Mouse (Mus musculus) forebrain, postnatal 0 days (tissue): ENCODE measurements around the gene Itih5. TPM values are rescaled to one million over a fixed set of nuclear protein-coding genes. Genes with fewer than 3 reads are reported as not detected.
A peak's percentile ranks its signal among the peaks of the same experiment; 100 is the strongest.

Experiments
- ATAC-seq: fragments of 200-750 bp; cut with Nextera tagmentation; 2 replicates; pipeline ENCODE4 v1.8.0; 2017; ENCODE audit warnings: mild to moderate bottlenecking, moderate library complexity
- DNase-seq: peaks from one replicate; pipeline ENCODE4 v3.0.0-alpha.2; 2015
- H3K27ac ChIP-seq: fragments of 300-500 bp; sonication (generic); 2 replicates; pipeline ENCODE4 v1.5.1; 2014; ENCODE audit warnings: low read depth, mild to moderate bottlenecking, antibody characterized with exemption, low read length, moderate library complexity, mixed read lengths
- H3K27me3 ChIP-seq: fragments of 300-500 bp; sonication (generic); 2 replicates; pipeline ENCODE4 v1.6.1; 2014; ENCODE audit warnings: mild to moderate bottlenecking, low read length, mixed read lengths; ENCODE audit not compliant: insufficient read depth
- H3K36me3 ChIP-seq: fragments of 300-500 bp; sonication (generic); 2 replicates; pipeline ENCODE4 v1.6.1; 2014; ENCODE audit warnings: mild to moderate bottlenecking, moderate library complexity; ENCODE audit not compliant: insufficient read depth
- H3K4me1 ChIP-seq: fragments of 300-500 bp; sonication (generic); 2 replicates; pipeline ENCODE4 v1.6.1; 2014; ENCODE audit warnings: antibody characterized with exemption; ENCODE audit not compliant: insufficient read depth
- H3K4me2 ChIP-seq: fragments of 300-500 bp; sonication (generic); 2 replicates; pipeline ENCODE4 v1.6.1; 2014; ENCODE audit warnings: low read depth, mild to moderate bottlenecking, moderate library complexity
- H3K4me3 ChIP-seq: fragments of 300-500 bp; sonication (generic); 2 replicates; pipeline ENCODE4 v1.5.1; 2014; ENCODE audit warnings: low read depth, low read length, mixed read lengths
- H3K9ac ChIP-seq: fragments of 300-500 bp; sonication (generic); 2 replicates; pipeline ENCODE4 v1.6.1; 2014; ENCODE audit warnings: mild to moderate bottlenecking
- H3K9me3 ChIP-seq: fragments of 300-500 bp; sonication (generic); 2 replicates; pipeline ENCODE4 v1.6.1; 2016; ENCODE audit warnings: low read length
- CTCF ChIP-seq: sonication (generic); IDR thresholded peaks from 2 replicates; pipeline ENCODE4 v1.5.1; 2016; ENCODE audit warnings: antibody characterized with exemption, control low read depth, low read depth
- WGBS: fragments of 180-500 bp; shearing (Covaris S2); extraction: QIAGEN DNeasy Blood & Tissue Kit; methylation state at CpG from one replicate; pipeline ENCODE4 v1.1.7; 2014; 5-methylcytosine and 5-hydroxymethylcytosine counted together
- polyA plus RNA-seq: library from polyadenylated mRNA; unstranded; fragments of >200 nt; fragmentation: Nextera tagmentation; extraction: Ambion mirVana; gene quantifications from 2 replicates; pipeline ENCODE4 v1.2.1, GENCODE M21; 2015
- total RNA-seq: library from RNA; depleted of rRNA; stranded (reverse); fragments of >200 nt; gene quantifications from 2 replicates; pipeline ENCODE4 v1.2.3, GENCODE M21; 2014; rRNA removed

Itih5 gene
- total RNA-seq, result 10.6 and 15.7 TPM in 2 replicates
- 4.9 and 7.3 TPM in 2 replicates for polyA plus RNA-seq

GRCm38 (mm10) chr2:10153201-10154075 is at the start of gene Itih5:
TSS of gene Itih5 (plus strand) at chr2:10153571.
- H3K9ac ChIP-seq, result 0 out of 2 replicates have a peak within 1 kb of the TSS, but pooled peaks have one; percentile 14

GRCm38 (mm10) chr2:10108535-10109189 is 44.7 kb upstream of the Itih5 start:
- Histone ChIP-seq H3K36me3 (no peaks in the 10 kb centered on the region), H3K9ac (no peak overlapping the region), H3K9me3 (no peaks in the 10 kb centered on the region), H3K27me3 (no peaks in the 10 kb centered on the region), H3K4me3 (no peak overlapping the region), H3K4me2 (no peak overlapping the region), H3K4me1 (no peaks in the 10 kb centered on the region), H3K27ac (no peak overlapping the region)
- WGBS, result 76% methylated on average over 6 of the region's 6 CpGs
- no peak for DNase-seq
- TF ChIP-seq CTCF, result no peak
- ATAC-seq, result no peak

More at GRCm38 (mm10) chr2:10153201-10154075, at the start of gene Itih5:
- H3K4me2 ChIP-seq, result peak within 1 kb of the TSS; percentile 72
- peaks cover 3% of the 10 kb centered on the region for H3K27me3 ChIP-seq
- H3K4me3 ChIP-seq, result peak within 1 kb of the TSS; percentile 32
- H3K27ac ChIP-seq, result no peak within 1 kb of the TSS
- no peak for TF ChIP-seq CTCF
- ATAC-seq, result peak; percentile 56; the same call in 1 of the 2 replicates
- H3K36me3 ChIP-seq, result no peaks in the 10 kb centered on the region
- 7% methylated on average over 27 of the region's 27 CpGs for WGBS
- peak; percentile 16 for DNase-seq
- no peaks in the 10 kb centered on the region for H3K9me3 ChIP-seq
- H3K4me1 ChIP-seq, result no peaks in the 10 kb centered on the region

GRCm38 (mm10) chr2:10118751-10119150 is 34.6 kb upstream of the Itih5 start:
- DNase-seq (no peak), ATAC-seq (no peak)
- H3K4me3 ChIP-seq, result no peak overlapping the region
- no peak overlapping the region for H3K9ac ChIP-seq
- no peak for TF ChIP-seq CTCF
- H3K36me3 ChIP-seq, result no peaks in the 10 kb centered on the region
- 77% methylated on average over 1 of the region's 1 CpGs for WGBS
- H3K4me2 ChIP-seq, result no peak overlapping the region
- no peaks in the 10 kb centered on the region for H3K4me1 ChIP-seq
- no peaks in the 10 kb centered on the region for H3K27me3 ChIP-seq
- no peak overlapping the region for H3K27ac ChIP-seq
- H3K9me3 ChIP-seq, result no peaks in the 10 kb centered on the region

GRCm38 (mm10) chr2:10119276-10119675 is 34.1 kb upstream of the Itih5 start:
- 83% methylated on average over 8 of the region's 8 CpGs for WGBS
- no peak overlapping the region for H3K27ac ChIP-seq
- DNase-seq (no peak), ATAC-seq (no peak)
- H3K4me1 ChIP-seq, result no peaks in the 10 kb centered on the region
- H3K4me3 ChIP-seq, result no peak overlapping the region
- no peak overlapping the region for H3K4me2 ChIP-seq
- no peak for TF ChIP-seq CTCF
- no peak overlapping the region for H3K9ac ChIP-seq
- H3K9me3 ChIP-seq, result no peaks in the 10 kb centered on the region
- H3K36me3 ChIP-seq, result no peaks in the 10 kb centered on the region
- no peaks in the 10 kb centered on the region for H3K27me3 ChIP-seq

GRCm38 (mm10) chr2:10121826-10122225 is 31.5 kb upstream of the Itih5 start:
- 69% methylated on average over 3 of the region's 3 CpGs for WGBS
- TF ChIP-seq CTCF, result no peak
- DNase-seq (no peak), ATAC-seq (no peak)
- Histone ChIP-seq H3K36me3 (no peaks in the 10 kb centered on the region), H3K4me1 (no peaks in the 10 kb centered on the region), H3K9me3 (no peaks in the 10 kb centered on the region), H3K4me2 (no peak overlapping the region), H3K4me3 (no peak overlapping the region), H3K9ac (no peak overlapping the region), H3K27ac (no peak overlapping the region), H3K27me3 (no peaks in the 10 kb centered on the region)

- H3K9me3 ChIP-seq, result no peaks in the 10 kb centered on the region
- H3K9ac ChIP-seq, result no peak overlapping the region
- H3K27ac ChIP-seq, result no peak overlapping the region
- 90% methylated on average over 4 of the region's 4 CpGs for WGBS
- TF ChIP-seq CTCF, result no peak
- ATAC-seq, result no peak
- no peaks in the 10 kb centered on the region for H3K4me1 ChIP-seq
- no peaks in the 10 kb centered on the region for H3K36me3 ChIP-seq
- no peaks in the 10 kb centered on the region for H3K27me3 ChIP-seq
- H3K4me3 ChIP-seq, result no peak overlapping the region
- no peak overlapping the region for H3K4me2 ChIP-seq
- no peak for DNase-seq
These were observed 27.2 kb upstream of the Itih5 start for GRCm38 (mm10) chr2:10126122-10126521.

GRCm38 (mm10) chr2:10127471-10127870 is 25.9 kb upstream of the Itih5 start:
- ATAC-seq, result no peak
- Histone ChIP-seq H3K4me3 (no peak overlapping the region), H3K9ac (no peak overlapping the region), H3K27ac (no peak overlapping the region), H3K27me3 (no peaks in the 10 kb centered on the region), H3K9me3 (no peaks in the 10 kb centered on the region), H3K4me2 (no peak overlapping the region), H3K4me1 (no peaks in the 10 kb centered on the region), H3K36me3 (no peaks in the 10 kb centered on the region)
- no peak for DNase-seq
- no peak for TF ChIP-seq CTCF
- 93% methylated on average over 5 of the region's 5 CpGs for WGBS
